Mouse (Mus musculus) thymus, adult 2 months (tissue): Measurements from ENCODE around the gene Cox7a2. TPM values are rescaled to one million over a fixed set of nuclear protein-coding genes. Genes with fewer than 3 reads are reported as not detected.

ENCODE experiments used
- DNase-seq: peaks from one replicate; pipeline ENCODE4 v3.0.0; 2021
- H3K27ac ChIP-seq: fragments of 200-500 bp; 2 replicates; pipeline ENCODE4 v1.5.1; 2012; ENCODE audit warnings: low read length, control low read depth; ENCODE audit not compliant: control insufficient read depth, insufficient read depth
- H3K27me3 ChIP-seq: fragments of 200-500 bp; 2 replicates; pipeline ENCODE4 v1.6.1; 2012; ENCODE audit warnings: mild to moderate bottlenecking, low read length, moderate library complexity, mixed read lengths; ENCODE audit not compliant: control insufficient read depth, insufficient read depth
- H3K36me3 ChIP-seq: fragments of 200-500 bp; 2 replicates; pipeline ENCODE4 v1.6.1; 2012; ENCODE audit warnings: mild to moderate bottlenecking, low read length, moderate library complexity; ENCODE audit not compliant: control insufficient read depth, insufficient read depth
- H3K4me1 ChIP-seq: fragments of 200-500 bp; replicated peaks from 2 replicates; pipeline ENCODE4 v1.6.1; 2012; ENCODE audit warnings: low read length; ENCODE audit not compliant: control insufficient read depth, insufficient read depth
- H3K4me3 ChIP-seq: fragments of 200-500 bp; 2 replicates; pipeline ENCODE4 v1.5.1; 2012; ENCODE audit warnings: mild to moderate bottlenecking, low read length, control low read depth, moderate library complexity; ENCODE audit not compliant: control insufficient read depth, insufficient read depth
- CTCF ChIP-seq: fragments of 200-500 bp; IDR thresholded peaks from 2 replicates; pipeline ENCODE4 v1.5.1; 2012; ENCODE audit warnings: mild to moderate bottlenecking, control low read depth, low read length, moderate library complexity, borderline replicate concordance; ENCODE audit not compliant: control insufficient read depth, poor library complexity, insufficient read depth; ENCODE audit errors: extremely low read depth
- POLR2A ChIP-seq: fragments of 200-500 bp; IDR thresholded peaks from 2 replicates; pipeline ENCODE4 v1.6.1; 2012; ENCODE audit warnings: mild to moderate bottlenecking, low read length, control low read depth, moderate library complexity; ENCODE audit not compliant: control insufficient read depth, poor library complexity, insufficient read depth; ENCODE audit errors: extremely low read depth
- WGBS: fragments of 180-500 bp; shearing (Covaris S2); methylation state at CpG from one replicate; pipeline ENCODE4 v1.1.7; 2018; 5-methylcytosine and 5-hydroxymethylcytosine counted together
- polyA plus RNA-seq: library from polyadenylated mRNA; depleted of rRNA; stranded (reverse); fragments of >200 nt; gene quantifications from 2 replicates; pipeline ENCODE4 v1.2.3, GENCODE M21; 2012; rRNA removed

The Cox7a2 gene
- 146 and 213 TPM in 2 replicates for polyA plus RNA-seq

GRCm38 (mm10) chr9:79759385-79760005 is at the start of gene Cox7a2:
Gene Cox7a2 (minus strand): TSS chr9:79759878.
- H3K27me3 ChIP-seq, result no peaks in the 10 kb centered on the region
- DNase-seq, result peak; percentile 97
- peak within 1 kb of the TSS; percentile 90 for H3K4me3 ChIP-seq
- H3K36me3 ChIP-seq, result peaks cover 16% of the 10 kb centered on the region
- peak within 1 kb of the TSS; percentile 59 for H3K27ac ChIP-seq
- TF ChIP-seq CTCF (no peak), POLR2A (peak; percentile 71)
- under 1% methylated on average over 49 of the region's 49 CpGs for WGBS
- 0 out of 2 replicates have a peak, but pooled peaks cover 2% of the 10 kb centered on the region for H3K4me1 ChIP-seq

- no peak for DNase-seq
- no peak overlapping the region for H3K27ac ChIP-seq
Observed at GRCm38 (mm10) chr9:79809411-79809810, 49.7 kb upstream of the Cox7a2 start.

GRCm38 (mm10) chr9:79807178-79807577 is 47.5 kb upstream of the Cox7a2 start:
- Histone ChIP-seq H3K36me3 (no peaks in the 10 kb centered on the region), H3K27ac (no peak overlapping the region), H3K27me3 (no peaks in the 10 kb centered on the region), H3K4me1 (peaks cover 4% of the 10 kb centered on the region), H3K4me3 (no peak overlapping the region)
- WGBS, result 54% methylated on average over 4 of the region's 4 CpGs
- TF ChIP-seq POLR2A, result no peak
- TF ChIP-seq CTCF, result no peak
- no peak for DNase-seq

More at GRCm38 (mm10) chr9:79809411-79809810, 49.7 kb upstream of the Cox7a2 start:
- Histone ChIP-seq H3K27me3 (no peaks in the 10 kb centered on the region), H3K4me3 (no peak overlapping the region), H3K4me1 (peaks cover 10% of the 10 kb centered on the region), H3K36me3 (no peaks in the 10 kb centered on the region)
- 81% methylated on average over 6 of the region's 6 CpGs for WGBS
- TF ChIP-seq POLR2A (no peak), CTCF (no peak)

- Histone ChIP-seq H3K4me3 (no peak overlapping the region), H3K36me3 (no peaks in the 10 kb centered on the region), H3K4me1 (peaks cover 4% of the 10 kb centered on the region), H3K27ac (no peak overlapping the region), H3K27me3 (no peaks in the 10 kb centered on the region)
- WGBS, result 43% methylated on average over 12 of the region's 12 CpGs
- TF ChIP-seq POLR2A (no peak), CTCF (no peak)
- no peak for DNase-seq
Observed at GRCm38 (mm10) chr9:79806317-79807075, 46.8 kb upstream of the Cox7a2 start.

- 97% methylated on average over 10 of the region's 10 CpGs for WGBS
- TF ChIP-seq CTCF (no peak), POLR2A (no peak)
- Histone ChIP-seq H3K27me3 (no peaks in the 10 kb centered on the region), H3K36me3 (no peaks in the 10 kb centered on the region), H3K4me1 (peaks cover 2% of the 10 kb centered on the region), H3K4me3 (no peak overlapping the region), H3K27ac (no peak overlapping the region)
- DNase-seq, result no peak
Observed at GRCm38 (mm10) chr9:79805426-79805825, 45.7 kb upstream of the Cox7a2 start.

- 92% methylated on average over 7 of the region's 7 CpGs for WGBS
- no peak for DNase-seq
- H3K4me3 ChIP-seq, result no peak overlapping the region
Observed at GRCm38 (mm10) chr9:79796461-79797135, 36.9 kb upstream of the Cox7a2 start.

More at GRCm38 (mm10) chr9:79796461-79797135, 36.9 kb upstream of the Cox7a2 start:
- H3K36me3 ChIP-seq, result no peaks in the 10 kb centered on the region
- peaks cover 6% of the 10 kb centered on the region for H3K4me1 ChIP-seq
- H3K27me3 ChIP-seq, result no peaks in the 10 kb centered on the region
- TF ChIP-seq CTCF, result no peak
- no peak overlapping the region for H3K27ac ChIP-seq
